Mouse (Mus musculus) Muller cell, postnatal 12 days (primary cell): ENCODE data around the gene Rcan2.
"Not testable (repeated sequence)": the region's sequence is repeated elsewhere in the genome, so short reads cannot be mapped to it uniquely, and the experiment has no call there.

ENCODE experiments used
- DNase-seq: peaks from one replicate; pipeline ENCODE4 v3.0.0-alpha.2; 2015; ENCODE audit errors: inconsistent ontology term

The Rcan2 gene

DNA sequence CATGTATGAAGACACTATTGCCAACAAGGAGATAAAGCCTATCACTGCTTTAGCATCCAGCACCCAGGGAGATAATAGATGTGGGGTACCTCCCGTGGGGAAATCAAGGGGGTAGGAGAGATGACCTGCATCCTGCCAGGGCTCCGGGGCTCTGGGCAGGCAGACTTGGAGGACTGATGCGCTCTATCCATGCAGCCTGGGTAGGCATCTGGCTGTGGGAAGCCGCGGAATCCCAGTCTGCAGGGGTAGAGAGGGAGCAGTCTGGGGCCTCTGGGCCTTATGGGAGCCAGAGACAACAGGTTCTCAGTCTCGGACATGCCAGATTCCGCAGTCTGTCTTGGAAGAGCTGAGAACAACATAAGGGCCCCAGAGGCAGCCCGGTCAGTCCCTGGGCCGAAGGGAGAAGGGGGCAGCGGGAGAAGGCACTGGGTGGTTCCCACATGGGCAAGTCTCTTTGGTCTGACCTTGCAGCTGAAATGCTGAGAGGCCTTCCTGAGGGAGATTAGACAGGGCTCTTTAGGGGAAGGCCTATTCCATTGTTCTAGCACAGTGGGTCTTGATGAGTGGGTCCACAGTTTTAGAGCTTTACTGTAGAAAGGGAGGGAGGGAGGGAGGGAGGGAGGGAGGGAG lies 23.7 kb downstream of the Rcan2 start:
- no peak for DNase-seq

DNA sequence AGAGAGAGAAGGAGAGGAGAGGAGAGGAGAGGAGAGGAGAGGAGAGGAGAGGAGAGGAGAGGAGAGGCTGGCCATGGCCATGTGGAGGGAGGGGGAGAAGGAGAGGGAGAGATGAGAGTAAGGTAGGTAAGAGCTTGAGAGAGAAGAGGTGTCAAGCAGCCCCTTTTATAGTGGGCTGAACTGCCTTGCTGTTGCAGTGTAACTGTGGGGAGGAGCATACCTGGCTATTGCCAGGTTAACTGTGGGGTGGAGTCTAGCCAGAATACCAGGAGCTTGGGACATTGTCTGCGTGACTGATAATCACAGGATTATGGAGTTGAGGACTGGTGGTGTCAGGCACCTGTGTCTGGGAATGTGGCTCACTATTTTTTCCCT lies 24.2 kb downstream of the Rcan2 start:
- not testable (repeated sequence) for DNase-seq

DNA sequence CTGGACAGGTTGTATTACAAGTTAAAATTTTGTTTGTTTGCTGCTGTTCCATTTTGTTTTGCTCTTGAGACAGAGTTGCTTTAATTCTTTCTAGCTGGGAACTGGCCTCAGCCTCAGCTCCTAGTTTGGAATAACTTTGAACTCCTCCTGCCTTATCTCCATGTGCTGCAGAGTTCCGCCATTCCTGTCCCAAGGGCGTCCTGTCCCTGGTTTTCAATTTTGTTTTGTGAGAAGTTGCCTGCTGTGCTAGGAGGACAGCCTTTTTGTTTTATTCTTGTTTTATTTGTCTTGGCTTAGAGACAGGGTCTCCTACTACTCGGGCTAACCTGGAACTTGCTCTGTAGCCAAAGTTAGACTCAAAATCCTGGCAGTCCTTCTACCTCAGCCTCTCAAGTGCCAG lies 26.1 kb downstream of the Rcan2 start:
- DNase-seq: no peak

DNA sequence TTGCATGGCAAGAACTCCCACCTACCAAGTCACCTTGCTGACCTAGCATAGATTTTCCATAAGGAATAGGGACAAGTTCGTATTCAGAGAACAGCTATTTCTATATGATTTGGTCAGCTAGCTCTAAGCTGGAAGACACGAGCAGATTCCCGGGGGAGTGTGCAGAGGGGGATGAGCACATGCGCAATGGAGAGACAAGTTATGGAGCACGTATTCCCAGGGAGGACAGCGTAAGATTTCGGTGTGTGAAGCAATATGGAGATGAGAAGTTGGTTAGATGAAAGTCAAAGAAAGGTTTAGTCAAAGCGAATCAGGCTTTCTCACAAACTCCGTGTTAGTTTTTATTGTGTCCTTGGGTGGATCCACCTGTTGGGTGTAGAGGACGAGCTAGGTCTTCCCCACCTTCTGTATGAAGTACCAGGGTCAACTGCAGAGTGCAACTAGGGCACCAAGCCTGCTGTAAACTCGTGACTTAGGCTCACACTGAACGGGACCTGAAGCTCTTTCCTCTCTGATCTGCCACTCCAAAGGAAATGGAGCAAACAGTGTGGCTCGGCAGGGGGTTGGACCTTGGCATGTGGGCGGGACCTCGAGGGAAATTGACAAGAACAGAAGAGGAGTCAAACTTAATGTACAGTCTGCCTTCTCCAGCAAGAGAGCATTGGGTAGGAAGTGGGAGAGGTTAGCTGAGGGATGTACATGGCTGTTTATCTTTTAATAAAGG lies 31.4 kb downstream of the Rcan2 start:
- no peak for DNase-seq

DNA sequence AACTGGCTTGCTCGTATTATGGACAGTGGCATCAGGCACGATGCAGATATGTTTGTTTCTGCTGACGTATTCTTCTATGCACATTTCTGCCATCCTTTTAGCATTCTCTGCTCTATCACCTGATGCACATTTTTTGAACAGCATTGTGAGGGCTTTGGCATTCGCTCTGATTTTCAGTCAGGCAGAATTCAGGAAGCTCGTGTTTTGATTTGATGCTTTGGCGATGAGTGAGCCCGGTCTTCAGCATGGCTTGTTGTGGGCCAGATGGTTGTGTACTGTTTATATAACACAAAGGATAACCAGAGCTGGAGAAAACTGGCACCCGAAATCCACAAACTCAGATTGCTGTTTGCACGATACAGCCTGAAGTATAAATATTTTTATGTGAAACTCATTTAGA lies 39.1 kb downstream of the Rcan2 start:
- no peak for DNase-seq

DNA sequence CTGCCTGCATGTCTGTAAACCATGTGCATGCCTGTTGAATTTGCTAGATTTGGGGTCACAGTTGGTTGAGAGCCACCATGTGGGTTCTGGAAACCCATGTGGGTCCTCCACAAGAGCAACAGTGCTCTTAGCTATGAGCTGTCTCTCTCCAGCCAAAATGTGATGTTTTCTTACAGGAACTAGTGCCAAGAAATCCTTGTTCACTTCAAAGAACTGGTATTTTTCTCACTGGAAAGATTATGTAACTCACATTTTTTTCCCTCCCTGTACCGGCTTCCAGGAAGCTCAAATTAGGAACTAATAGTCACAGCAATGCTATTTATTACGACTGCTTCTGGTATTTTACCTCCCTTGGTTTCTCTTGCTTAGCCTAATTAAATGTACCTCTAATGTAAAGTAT lies 45.6 kb downstream of the Rcan2 start:
- peak; percentile 92 for DNase-seq

DNA sequence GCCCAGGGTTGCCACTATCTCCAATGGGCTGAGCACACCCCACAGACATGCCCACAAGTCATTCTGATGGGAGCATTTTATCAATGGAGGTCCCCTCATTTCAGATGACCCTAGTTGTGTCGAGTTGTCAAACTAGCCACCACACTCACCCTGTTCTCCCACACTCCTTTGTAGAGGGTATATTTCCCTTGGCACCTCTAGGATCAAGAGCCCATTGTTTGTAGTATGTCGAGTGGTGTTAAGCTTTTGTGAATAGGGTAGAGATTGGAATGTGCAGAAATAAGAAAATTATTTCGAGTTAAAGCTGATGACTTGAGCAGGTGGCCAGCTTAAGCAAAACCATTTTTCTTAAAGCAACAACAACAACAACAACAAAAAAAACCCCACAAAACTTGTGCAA lies 47.8 kb downstream of the Rcan2 start:
- peak; percentile 50 for DNase-seq

DNA sequence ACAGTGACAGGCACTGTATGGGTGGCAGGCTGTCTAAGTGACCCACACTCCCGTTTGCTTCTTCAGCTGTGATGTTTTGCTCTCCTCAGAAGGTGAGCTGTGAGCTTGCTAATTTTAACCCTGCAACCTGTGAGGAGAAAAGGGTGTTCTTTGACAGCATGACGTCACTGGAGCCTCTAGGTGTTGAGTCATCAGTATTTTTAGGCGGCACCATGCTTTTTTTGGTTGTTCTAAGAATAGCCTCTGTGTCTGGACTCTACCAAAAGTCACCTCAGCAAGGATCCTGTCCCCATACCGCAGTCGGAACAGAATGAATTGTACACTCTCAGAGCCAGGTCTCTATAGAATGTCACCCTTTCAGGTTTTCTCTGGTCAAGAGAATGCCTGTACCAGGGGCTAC lies 54.0 kb downstream of the Rcan2 start:
- no peak for DNase-seq

DNA sequence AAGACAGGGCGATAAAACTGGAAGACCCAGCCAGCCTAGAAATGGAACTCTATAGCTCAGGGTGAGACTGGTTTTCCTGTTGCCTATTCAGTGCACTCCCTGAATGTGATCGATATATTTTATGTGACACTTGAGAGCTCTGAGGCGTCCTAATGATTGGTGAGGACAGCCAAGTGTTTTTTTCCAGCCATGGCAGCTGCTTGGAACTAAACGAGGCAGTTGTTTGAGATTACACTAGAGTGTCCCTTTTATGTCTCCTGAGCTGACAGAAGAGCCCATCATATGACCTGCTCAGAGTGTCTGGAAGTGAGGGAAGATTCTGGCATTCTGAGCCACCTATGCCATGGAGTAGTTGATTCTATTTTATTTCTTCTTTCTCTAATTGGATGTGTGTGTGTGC lies 54.9 kb downstream of the Rcan2 start:
- no peak for DNase-seq

DNA sequence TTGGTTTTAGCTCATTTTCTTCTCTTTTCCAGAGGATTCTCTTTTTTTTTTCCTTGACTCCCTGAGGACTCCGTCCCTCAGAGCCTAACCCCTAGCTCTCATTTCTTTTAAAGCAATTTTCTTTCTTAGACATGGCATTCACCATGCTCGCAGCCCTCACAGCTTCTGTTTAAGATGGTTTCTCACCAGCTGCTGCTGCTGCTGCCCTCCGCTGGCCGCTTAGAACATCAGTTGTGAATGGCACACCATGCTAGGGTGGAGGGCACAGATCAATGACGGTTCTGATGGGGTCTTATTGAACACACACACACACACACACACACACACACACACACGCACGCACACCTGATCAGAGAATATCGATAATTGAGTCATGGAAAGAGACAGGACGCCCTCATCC lies 67.7 kb downstream of the Rcan2 start:
- no peak for DNase-seq

DNA sequence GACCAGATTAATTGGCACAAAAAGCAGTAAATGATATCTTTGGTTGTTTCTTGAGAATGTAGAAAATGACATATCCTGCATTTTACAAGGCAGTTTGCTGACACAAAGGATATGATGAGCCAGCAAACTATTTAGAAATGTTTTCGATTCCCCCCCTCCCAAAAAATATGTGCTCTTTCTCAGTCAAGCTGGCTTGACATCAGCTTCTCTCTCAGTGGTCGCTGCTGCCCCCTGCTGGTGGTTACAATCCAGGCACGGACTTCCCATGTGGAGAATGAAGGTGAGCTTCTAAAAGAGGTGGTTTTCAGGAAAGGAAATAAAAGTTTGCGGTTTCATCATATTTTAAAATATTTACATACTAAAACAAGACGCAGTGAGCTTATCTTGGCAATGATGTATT lies 68.5 kb downstream of the Rcan2 start:
- peak; percentile 73 for DNase-seq

DNA sequence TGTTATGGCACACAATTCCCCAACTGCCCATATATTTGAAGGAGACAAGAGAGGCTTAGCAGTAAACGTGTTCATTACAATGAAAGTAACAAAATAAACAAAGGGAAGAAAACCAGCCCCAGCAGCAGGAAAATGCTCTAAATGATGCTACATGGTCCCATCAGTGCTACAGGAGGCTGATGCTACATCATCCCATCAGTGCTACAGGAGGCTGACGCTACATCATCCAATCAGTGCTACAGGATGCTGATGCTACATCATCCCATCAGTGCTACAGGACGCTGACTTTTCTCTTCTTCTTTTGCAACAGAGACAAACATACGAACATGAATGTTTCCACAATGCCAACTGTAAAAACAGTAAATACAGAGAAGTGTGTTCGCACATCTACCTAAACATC lies 73.3 kb downstream of the Rcan2 start:
- DNase-seq: no peak

DNA sequence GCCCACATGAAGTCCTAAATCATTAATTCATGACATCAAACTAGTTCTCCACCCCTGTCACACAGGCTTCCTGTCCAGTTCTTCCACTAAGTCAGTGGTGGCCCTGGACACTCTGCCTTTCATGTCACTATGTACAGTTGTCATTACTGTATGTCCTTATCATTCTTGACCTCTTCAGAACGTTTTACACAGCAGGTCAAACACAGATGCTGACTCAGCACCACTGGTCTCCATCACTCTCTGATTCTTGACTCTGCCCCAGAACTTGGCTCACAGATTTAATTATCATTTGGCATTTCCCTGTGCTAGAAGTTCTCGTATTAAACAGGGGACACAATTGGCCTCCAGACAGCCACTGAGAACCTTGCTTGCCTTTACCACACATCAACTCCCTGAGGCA lies 76.3 kb downstream of the Rcan2 start:
- no peak for DNase-seq

DNA sequence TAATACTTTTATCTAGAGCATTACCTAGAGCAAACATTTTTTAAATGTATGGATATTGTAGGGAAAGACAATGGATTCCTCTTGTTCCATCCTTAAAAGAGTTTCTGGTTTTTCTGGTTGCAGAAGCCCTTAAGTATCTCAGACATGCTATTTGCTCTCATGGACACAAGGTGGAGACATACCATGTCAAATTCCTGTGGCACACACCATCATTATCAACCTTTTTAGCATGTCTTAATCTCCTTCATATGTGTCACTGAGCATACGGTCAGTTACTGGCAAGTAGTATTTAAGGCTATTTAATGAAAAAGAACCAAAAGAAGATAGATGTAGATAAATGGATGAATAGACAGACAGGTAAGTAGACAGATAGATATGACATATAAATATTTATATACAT lies 81.9 kb downstream of the Rcan2 start:
- DNase-seq: peak; percentile 59

DNA sequence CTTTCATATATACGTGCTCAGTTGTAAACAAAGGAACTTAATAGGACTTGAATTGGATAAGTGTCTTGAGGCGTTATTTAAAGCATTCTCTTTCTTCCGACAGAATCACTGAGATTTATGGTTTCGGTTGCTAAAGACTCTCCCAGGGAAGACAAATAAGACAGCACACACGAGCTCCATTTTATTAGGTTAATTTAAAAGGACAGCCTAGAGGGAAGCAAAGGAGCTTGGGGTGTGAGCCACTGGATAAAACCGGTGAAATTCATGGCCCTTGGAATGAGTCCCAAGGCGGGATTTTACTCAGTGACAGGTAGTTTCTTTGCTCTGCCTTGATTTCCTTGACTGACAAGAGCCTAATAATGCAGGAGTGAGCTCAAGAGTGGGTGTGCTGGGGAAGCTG lies 85.1 kb downstream of the Rcan2 start:
- no peak for DNase-seq

DNA sequence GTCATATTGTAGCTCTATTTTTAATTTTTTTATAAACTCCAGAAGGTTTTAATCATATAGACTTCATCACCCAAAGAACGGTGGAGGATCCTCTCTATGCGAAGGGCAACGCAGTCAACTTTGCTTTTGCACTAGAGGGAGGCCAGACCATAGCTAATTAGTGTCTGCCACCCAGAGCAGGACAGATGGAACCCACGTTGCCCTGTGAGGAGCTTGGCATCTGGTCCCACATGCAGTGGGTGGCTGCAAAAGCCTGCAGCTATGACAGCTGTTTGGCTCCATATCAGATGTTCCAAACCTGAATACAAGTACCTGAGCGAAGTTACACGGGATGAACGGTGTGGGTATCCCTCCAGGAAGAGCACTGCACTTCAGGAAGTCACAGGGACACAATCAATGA lies 86.8 kb downstream of the Rcan2 start:
- no peak for DNase-seq

DNA sequence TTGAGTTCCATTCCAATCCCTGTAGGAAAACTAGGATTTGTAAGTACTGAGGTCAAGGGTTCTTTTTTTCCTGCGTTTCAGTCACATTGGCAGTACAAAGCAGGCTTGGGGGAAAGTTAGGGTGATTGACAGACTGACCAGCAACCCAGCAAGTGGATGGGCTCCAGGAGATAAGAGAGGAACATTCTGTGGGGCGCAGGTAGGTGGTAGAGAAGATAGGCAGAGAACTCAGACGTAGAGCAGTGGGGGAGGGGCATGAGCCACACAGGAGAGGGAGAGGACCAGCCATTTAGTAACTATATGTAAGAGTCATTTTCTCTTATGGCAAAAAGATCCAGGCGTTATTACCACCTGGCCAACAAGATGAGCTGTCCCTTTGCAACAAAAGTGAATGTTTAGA lies 96.2 kb downstream of the Rcan2 start:
- no peak for DNase-seq

DNA sequence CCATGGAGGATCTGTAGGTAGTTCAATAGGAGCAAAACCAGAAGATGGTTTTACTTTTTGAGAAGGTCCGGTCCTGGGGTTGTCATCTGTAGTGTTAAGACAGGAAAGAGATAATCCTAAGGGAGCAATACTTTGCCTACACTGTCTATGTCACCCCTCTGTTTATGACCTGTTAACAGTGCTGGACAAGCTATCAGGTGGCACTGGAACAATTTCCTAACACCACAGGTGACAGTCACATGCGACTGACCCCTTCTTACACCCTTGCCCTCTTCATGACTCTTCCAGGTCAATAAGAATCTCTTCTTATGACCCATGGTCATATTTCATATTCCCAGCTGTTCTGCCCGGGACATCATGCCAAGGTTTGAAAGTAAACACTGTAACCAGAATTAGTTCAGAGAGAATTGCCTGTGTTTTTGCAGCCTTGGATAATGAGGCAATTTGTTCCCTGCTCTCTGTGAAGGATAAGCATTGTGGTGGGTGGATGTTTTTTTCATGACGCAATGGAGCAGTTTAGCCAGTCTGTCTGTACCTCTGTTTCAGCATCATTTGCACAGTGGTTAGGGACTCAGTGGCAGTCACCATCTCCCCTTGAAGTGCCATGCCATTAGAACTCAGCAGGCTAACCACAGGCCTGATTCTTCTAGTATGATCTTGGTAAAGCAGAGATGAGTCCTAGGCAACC lies 98.4 kb downstream of the Rcan2 start:
- DNase-seq: peak; percentile 74

DNA sequence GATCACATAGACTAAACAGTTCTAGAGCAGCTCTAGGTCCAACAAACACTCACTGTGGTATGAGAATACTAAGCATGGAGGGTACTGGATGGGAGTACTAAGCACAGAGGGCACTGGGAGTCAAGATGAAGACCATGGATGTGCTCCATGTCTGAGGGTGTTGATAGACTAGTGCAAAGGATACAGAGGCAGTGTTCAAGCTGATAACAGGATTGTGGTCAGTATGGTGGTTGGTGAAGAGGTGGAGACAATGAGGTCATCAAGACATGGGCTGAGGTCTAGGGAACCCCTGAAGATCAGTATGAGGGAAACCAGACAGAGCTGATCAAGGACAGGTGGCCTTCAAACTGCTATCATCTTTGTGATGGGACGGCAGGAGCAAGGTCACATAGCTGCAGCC lies 99.0 kb downstream of the Rcan2 start:
- no peak for DNase-seq

DNA sequence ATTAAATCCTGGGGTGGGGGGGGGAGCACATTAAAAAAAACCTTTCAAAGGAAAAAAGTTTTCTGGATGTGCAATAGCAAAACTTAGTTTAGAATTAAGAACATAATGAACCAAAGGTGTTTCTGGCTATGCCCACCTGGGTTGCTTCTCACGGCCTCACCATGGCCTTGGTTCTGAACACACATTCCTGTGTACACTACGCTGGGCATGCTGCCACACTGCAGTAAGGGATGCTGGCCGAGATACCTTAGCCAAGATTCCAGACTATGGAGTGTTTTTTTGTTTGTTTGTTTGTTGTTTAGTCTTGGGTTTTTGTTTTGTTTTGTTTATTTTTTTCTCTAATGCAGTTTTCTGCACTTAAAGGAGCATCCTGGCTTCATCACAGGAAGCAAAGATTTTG lies 100.3 kb downstream of the Rcan2 start:
- DNase-seq: no peak

DNA sequence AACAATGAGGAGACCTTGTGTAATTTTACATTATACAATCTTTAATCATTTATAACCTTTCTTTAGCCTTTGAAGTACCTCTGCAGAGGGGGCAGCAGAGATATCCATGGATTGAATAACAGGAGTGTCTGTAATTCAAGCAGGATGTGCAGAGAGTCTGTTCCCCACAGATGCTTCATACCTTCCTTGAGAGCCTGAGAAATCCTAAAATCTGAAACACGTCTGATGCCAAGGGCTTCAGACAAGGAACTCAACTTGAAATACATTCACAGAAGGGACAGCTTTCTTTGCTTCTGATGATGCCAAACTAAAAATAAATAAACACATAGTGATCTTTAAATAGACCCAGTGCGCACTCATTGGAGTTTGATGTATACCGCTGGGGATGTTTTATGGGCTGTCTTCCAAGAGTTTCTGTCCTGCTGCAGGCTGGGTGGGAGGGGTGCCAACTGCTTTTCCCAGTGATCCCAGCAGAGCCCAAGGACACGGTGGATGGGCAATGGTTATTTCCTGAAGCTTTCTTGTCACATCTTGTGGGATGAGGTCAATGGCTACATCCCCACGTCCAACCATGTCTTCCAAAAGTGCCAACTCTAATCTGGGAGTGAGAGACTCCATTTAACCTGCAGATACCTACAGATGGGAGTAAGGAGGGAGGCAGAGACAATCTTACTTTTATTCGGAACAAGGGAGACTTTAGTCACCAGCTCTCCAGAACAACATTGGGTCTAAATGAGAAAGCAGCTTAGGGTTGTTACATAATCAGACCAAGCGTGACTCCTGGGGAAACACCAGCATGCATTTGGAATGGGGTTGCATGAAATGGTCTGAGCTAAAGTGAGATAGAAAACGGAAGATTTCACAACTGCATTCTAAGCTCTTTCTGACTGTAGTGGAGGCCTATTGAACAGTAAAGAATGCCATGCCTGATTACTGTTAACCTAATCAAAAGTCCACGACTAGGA lies 102.9 kb downstream of the Rcan2 start:
- no peak for DNase-seq

DNA sequence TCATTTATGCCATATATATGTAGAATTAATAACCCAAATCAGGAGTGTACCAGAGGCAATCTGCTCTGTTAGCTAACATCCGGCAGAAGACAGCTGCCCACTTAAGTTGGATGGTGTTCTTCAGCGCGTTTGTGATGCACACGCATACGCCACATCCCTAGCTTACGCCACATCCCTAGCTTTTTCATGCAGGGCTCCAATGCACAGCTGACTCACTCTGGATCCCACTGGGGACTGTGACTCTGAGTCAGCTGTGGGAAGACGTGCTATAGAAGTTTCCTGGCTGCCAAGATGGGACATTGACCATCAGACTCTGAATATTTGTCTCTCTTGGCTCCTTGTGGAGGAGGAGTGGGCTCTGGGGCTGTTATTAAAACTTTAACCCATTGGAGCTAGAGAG lies 103.7 kb downstream of the Rcan2 start:
- DNase-seq: no peak
